Mouse (Mus musculus) adrenal gland, adult 18-20 months (tissue): ENCODE measurements around the gene Gpc6. TPM values are rescaled to one million over a fixed set of nuclear protein-coding genes. Genes with fewer than 3 reads are reported as not detected.
A peak's percentile ranks its signal among the peaks of the same experiment; 100 is the strongest.
"Not testable (repeated sequence)": the region's sequence is repeated elsewhere in the genome, so short reads cannot be mapped to it uniquely, and the experiment has no call there.

Source experiments
- DNase-seq, 2 experiments: peaks; one replicate each; pipeline ENCODE4 v3.0.0; 2021 to 2022; ENCODE audit warnings: low spot score in 2 of 2
- total RNA-seq, 2 experiments: library from RNA; stranded (reverse); gene quantifications; 1 replicate in 1 of 2; 2 replicates in 1 of 2; pipeline ENCODE4 v1.2.3; 2021

Gpc6 gene
- total RNA-seq, 2 experiments from 2014 or later, result 9.2 to 9.8 TPM

DNA sequence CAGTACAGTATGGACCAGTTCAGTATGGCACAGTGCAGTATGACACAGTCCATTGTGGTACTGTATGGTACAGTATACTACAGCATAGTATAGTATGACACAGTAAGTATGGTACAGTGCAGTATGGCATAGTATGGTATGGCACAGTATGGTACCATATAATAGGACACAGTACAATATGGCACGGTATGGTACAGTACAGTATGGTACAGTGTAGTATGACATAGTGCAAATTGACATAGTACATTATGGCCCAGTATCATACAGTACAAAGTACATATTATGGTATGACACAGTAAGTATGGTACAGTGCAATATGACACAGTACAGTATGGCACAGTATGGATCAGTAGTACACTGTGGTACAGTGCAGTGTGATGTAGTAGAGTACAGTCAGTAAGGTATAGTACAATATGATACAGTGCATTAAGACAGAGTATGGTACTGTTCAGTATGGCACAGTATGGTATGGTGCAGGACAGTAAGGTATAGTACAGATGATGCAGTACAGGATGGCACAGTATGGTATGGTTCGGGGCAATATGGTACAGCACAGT is 521.6 kb downstream of the Gpc6 start:
- not testable (repeated sequence) for DNase-seq

DNA sequence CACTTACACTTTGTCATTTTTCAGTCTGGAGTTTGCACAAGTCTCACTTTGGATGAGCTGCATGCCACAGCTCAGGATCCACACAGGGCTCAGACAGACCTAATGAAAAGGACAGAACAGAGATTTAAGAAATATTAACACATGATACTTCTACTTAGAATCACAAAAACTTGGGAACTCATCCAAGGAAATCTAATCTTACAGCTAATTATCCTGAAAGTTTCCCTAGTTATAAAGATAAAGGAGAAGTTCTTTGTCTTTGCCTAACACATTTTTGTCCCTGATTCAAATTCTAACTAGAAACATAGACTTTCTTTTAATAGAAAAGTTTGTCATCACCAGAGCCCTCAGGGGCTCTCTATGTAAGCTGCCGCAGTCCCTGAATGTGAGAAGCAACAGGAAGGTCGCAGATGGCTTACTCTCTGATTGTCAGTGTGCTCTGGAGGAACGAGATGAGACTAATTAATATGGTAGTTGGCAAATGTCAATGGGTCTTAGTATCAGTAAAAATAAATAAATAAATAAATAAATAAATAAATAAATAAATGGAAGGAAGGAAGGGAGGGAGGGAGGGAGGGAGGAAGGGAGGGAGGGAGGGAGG is 526.4 kb downstream of the Gpc6 start:
- DNase-seq, result no peak

DNA sequence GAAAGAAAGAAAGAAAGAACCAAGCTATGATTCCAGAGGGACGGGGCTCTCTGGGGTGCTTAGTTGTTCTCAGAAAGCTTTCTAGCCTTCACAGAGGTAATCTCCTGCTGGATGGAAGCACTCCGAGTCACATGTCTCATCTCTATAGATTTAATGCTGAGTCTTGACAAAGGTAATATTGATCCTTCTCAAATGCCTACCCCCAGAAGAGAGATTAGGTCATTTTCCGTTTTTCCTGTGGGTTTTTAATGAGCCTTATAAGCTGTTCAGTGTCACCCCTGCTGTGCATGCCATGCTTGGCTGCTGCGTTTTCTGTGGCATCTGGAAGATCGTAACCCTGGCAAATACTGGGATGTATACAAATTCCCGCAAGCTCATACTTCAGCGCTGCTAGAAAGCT is 527.0 kb downstream of the Gpc6 start:
- no peak for DNase-seq

DNA sequence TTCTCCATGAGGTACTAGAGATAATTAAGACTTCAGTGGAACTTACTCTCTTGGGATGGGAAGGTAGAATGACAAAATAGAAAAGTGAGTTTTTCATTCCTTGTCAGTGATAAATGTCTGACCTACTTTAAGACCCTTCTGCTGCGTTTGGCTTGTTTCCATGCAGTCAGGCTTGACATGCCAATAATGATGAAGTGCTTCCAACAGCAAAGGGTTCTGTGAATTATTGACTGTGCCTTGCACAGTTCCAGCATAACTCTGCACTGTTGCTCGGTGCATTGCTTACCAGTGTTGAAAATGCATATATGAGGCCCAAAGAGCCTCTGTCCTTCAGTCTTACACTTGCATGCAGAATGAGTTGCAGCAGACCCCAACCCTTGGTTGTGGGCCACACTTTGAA is 548.3 kb downstream of the Gpc6 start:
- no peak for DNase-seq

DNA sequence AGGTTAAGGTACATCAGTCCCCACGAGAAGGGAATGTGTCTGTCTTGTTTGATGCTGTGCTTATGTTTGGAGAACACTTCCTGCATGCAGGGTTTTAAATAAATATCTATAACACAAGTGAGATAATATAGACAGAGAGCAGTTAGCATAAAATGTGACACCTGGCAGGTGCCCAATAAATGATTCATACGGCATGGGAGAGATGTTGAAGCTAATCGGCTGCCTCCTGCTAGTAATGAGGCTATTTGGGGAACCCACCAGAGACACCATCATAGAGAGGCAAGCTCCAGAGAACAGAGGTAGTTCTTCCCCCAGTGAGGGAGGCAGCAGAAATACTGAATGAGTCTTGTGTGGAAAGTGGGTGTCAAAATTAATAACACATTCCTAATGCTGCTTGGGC is 553.8 kb downstream of the Gpc6 start:
- DNase-seq, result no peak

DNA sequence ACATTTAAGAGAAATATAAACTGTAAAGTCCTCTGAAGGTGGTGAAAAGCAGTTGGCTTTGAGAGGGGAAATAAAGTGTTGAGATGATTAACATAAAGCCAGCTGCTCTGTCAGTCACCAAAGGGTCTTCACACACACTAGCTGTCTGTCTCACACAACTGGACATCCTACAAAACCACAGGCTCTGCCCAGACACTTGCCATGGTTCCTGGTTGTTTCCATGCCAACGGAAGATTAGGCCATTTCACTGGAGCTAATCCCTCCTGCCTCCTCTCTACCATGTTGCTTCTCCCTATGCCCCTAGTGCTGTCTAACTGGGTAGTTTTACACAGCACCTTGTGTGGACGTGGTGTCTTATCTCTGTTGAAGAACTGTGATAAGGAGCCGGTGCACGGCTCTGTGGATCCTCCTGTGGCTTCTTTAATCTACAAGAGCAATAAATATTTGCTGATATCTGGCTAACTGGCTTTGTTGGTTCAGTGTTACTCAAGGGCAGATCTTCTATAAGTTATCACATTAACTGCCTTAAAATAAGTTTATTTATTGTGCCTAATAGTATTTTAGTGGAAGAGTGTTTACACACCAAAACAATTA is 562.1 kb downstream of the Gpc6 start:
- no peak for DNase-seq

DNA sequence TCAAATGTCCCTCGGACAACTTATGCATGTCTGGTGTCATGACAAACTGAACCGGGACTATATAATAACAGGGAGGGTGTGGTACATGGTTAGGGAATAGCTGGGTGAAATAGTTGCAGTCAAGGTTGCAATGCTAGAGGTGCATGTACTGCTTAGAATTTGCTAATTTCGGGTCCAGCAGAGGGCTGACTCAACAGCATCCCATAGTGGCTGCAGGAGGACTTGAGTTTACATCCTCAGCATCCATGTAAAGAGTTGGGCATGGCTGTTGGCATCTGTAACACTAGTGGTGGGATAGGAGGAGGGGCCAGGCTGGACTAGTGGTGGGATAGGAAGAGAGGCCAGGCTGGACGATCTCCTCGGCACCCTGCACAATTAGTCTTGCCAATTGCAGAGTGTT is 565.4 kb downstream of the Gpc6 start:
- DNase-seq, result no peak

DNA sequence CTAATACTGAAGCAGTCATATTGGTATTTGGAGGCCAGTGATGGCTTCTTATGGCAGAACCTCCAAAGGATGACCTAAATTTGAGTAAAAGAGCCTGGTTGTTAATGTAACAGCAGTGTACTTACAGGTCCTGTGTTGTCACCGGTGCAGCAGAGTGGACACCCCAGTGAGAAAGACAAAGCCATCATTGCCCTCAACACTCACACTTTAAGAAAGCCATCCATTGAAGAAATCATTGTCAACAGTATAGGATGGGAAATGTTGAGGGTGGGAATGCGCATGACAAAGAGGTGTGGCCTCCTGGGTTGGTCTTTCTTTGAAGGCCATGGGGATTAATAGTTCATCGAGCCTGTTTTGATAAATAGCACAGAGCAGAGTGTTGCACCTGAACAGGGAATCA is 570.0 kb downstream of the Gpc6 start:
- no peak for DNase-seq

DNA sequence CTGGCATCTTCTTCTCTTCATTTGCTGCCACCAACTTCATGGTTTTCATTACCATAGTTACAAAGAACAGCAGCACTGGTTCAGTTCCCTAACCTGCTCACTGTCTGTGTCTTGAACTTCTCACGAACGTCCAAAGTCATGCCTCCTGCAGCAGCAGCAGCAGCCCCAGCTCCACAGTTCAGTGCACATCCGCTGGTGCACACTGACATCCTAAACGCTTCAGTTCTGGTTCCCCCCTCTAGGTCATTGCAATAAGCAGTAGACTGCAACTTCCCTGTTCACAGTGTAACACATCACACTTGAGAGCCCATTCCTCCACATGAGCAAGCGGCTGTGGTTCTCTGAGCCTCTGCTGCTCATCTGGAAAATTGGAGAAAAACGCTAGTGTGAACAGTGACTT is 573.7 kb downstream of the Gpc6 start:
- DNase-seq, result no peak

DNA sequence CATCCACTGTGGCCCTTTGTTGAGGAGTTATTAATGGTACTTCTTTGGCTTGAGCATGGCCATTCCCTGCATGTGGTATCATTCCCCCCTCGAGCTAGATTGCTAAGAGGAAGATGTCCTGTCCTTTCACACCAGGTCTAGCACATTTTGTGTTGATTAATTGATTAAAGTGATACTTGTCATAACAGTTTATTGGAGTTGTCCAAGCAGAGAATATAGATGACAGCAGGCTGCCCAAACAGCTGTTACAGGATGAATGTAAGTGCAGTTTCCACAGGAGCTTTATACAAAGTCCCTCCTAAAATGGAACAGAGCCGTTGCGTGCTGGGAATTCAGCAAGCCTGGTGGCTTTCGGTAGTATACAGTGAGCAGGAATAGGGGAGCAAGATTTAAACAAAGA is 574.2 kb downstream of the Gpc6 start:
- DNase-seq, result no peak

DNA sequence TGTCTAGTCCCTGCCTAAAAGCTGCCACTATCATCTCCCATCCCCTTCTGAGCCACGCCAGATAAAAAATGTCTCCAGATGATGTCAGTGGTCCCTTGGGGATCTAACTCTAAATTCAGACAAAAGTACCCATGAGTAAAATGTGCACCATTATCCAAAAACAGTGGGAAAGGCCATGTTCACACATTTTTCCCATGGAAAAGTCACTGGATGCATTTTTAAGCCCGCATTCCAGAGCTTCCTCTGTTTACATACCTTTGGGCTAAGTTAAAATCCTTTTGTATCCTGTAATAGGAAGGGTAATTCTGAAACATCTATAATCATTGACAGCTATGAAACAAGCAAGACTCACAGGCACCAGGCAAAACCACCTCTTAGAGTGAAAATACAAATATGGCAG is 589.7 kb downstream of the Gpc6 start:
- DNase-seq, result no peak

DNA sequence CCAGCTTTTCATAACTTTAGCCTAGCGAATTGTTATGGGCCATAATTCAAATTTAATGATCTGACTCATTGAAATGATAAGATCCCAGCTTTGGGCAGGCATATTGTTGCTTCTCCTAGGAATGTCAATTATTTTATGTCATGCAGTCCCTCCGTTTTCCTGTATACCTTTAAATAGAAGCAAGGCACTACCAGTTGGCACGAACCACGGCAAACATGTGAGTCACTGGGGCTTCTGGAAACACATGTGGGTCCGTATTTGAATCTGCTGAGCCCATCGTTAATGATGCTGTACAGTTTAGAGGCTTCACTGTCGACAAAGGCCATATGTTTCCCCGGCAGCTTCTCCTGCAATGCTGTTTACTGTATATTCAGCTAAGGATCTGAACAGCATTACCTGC is 594.5 kb downstream of the Gpc6 start:
- DNase-seq, result peak in 1 of 2 experiments; percentile 2

DNA sequence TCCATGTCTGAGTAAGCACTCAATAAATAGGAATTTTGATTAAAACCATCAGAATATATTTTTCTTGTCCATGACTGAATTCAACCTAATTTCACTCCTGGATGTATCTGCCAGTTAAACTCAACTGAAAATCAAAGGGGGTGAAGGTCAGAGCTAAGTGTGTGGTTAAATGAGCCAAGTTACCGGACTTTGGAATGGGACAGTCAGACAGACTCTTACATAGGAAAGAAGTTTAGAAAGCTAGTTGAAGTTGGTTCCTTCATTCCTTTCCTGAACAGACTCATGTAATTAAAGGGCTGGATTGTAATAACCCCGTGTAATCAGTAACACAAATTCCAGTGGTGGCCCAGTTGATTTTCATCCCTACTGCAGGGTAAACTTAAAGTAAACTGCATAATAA is 595.6 kb downstream of the Gpc6 start:
- no peak for DNase-seq

DNA sequence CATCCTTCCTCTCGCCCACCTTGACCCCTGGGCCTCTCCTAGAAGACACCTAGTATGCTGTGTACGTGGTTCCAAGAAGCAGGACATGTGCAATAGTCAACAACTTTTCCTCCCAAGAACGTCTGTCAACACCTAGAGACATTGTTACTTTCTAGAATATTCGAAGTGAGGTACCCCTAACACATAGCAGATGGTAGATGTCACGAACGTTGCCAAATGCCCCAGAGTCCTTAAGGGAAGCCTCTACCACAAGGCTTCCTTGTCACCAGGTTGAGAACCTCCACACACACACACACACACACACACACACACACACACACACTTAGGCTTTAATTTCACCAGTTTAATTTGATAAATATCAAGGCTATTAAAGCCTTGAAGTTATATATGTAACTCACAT is 600.0 kb downstream of the Gpc6 start:
- DNase-seq, result no peak

DNA sequence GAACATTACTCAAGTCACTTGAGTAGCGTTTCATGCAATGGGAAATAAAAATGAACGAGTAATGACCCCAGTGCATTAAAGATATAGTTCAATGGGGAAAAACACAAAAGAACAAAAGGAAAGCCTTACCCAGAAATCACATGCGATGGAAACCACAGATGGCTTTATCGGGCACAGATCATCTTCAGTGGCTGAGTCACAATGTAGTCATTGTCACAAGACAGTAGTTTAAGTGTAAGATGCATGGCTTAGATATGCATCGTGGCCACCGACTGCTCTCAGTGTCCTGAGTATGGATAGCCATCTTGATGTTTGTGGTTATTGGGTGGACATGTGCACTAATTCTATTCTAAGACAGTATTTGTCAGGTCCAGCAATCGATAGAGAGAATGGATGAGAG is 601.9 kb downstream of the Gpc6 start:
- no peak for DNase-seq

DNA sequence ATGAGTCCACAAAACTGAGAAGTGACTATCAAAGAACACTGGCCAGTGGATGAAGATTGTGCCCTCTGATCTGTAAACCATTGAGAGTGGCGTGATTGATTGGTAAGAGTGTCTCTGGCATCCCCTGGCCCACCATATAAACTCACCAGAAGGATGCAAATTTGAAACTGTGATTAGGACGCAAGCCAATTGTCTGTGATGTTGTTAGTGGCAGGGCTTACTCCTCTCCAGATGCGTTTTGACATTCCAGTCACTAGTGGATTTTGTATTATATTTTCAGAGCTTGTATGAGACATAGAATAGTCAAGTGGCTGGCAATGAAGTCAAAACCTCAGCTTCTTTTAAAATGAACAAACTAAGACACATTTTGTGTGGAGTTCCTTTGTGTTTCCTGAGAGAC is 604.3 kb downstream of the Gpc6 start:
- no peak for DNase-seq

DNA sequence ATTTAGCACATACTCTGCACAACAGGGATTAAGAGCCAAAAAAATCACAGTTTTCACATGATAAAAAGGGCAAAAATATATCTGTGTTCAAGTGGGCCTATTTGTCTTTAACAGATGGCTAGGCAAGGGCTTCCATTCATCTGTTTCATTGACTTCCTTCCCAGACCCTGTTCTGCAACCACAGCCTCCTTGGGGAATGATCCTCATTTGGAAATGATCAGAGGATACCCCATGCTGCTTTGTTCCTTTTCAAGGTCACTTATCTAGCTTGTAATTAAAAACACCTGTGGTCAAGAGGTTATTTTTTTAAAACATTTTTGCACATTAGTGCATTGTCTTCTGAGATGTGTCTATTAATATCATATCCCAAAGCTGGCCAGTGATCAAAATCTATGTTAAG is 627.7 kb downstream of the Gpc6 start:
- no peak for DNase-seq

DNA sequence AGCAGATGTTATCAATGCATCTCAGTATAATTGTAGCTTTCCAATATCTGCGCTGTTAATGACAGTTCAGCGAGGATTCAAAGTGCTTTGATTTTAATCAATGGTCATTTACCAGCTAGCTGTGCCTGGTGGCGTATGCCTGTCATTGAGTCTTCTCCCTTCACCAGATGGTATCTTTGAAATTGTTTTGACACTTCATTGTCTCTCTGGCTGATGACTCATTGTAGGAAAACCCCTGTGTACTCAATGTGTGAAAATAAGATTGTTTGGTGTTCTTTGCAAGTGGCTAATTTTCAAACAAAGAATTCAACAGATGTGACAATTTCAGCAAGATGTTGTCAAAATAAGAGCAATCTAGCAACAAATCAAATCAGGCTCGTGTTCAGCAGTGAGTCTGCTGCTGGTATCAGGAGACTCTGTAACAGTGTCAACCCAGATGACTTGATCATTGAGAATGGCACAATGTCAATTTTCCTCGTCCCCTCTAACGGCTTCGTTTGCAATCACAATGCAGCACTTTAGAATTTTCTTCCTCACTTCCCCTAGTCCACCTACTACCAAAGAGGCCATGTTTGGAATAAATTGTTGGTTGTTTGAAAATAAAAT is 631.7 kb downstream of the Gpc6 start:
- DNase-seq, result no peak

DNA sequence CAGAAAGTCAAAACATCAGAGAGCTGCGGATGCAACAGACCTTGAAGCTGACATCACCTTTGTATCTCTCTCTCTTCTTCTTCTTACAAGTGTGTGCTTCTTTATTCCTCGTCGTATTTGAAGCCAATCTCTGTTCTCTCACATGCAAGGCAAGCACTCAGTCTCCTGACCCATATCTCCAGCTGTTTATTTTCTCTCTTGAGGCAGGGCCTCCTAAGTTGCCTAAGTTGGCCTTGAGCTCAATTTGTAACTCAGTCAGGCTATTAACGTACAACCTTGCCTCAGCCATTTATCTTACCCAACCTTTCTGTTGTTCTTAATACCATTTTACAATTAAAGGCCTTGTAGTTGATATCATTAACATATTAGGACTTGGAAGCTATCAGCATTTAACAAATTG is 637.0 kb downstream of the Gpc6 start:
- no peak for DNase-seq

DNA sequence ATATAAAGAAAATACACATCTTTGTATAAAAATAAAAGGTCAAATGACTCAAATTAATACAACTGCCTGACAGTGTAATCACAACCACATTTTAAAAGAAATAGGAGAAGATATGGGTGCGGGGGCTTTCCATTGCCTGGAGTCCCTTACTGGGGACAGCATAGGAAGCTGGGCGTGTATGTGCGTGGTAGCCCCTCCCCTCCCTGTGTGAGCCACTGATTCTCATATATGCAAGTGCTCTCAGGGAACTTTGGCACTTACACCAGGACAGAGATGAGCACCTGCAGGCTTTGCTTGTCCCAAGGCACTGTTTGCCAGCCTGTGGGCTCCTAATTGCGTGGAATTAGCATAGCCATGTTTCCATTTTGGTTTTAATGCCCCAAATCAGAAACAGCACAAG is 644.2 kb downstream of the Gpc6 start:
- no peak for DNase-seq

DNA sequence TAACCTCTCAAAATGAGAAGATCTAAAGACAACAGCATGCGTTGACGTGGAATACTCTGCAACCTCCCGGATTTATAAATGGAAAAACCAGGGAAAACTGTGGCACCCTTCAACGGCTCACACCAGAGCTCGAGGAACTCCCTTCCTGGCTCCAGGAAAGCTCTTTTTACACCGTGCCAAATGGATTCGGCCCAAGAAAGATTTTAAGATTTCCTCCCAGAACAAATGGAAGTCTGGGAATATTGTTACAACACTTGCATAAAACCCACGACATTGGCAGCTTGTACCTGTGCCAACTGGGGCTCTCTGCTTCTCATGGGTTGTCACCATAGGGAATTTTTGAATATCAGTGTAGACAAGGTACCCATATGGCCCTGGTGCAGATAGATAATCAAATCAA is 647.1 kb downstream of the Gpc6 start:
- no peak for DNase-seq

DNA sequence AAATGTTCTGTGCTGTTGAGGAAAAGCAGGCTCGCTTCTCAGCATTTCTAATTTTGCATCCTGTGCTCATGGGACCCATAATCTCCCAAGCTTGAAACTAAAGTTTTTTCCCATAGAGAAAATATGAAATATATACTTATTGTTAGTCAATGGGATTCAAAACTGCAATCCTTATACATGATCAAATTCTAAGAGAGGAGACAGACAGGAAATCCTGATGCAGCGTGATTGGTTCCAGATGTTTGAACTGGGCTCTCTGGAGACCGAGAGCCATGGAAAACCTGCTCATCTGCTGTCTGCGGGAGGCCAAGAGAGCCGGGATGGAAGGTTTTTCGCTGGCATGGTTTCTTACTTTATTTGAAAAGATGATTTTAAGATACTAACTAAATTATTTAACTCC is 649.1 kb downstream of the Gpc6 start:
- no peak for DNase-seq

DNA sequence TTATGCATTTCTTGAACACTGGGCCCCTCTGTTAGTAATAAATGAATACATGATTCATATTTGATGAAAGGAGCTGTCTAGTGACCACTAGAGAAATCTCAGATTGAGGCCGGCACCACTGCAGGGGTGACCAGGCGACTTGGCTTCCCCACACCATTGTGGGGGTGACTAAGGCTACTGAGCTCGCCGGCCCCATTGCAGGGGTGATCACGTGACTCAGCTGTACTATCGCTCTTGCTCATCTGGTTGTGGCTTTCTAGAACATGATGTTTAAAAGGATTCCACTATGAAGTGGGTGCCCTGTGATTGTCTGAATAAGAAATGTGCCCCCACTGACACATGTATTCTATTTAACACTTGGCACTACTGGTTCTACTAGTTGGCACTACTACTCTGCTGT is 656.6 kb downstream of the Gpc6 start:
- no peak for DNase-seq
